Comparison of ENCODE assay signal across 26 mouse cellular contexts in the genomic region with DNA sequence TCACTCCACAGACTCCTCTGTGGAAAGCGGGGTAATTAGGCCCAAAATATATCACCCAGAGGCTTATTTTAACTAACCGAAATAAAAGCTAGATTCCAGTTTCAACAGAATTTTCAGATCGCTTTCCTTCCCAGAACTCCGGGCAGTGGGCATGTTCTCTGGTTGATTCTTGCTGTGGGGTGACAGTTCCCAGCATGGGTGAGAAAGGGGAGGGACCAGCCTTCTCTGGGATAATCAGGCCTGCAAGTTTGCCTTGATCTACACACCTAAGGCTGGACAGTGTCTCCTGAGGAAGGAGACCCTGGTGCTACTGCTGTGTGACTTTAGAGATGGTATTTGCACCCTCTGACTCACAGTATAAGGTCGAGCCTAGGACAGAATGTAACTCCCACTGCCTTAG.
"Had no signal": no experiment of that assay in that cellular context is flagged by ENCODE, and none has a peak within 500 bp of the region (broad histone marks: within the 10 kb centered on the region; RNA-seq: fewer than 3 reads in every experiment).

No protein-coding gene starts in this region.

- H3K4me3 ChIP-seq: heart, embryonic 13.5 days; heart, embryonic 15.5 days; hindbrain, embryonic 13.5 days; hindbrain, embryonic 15.5 days; kidney, embryonic 15.5 days; limb, embryonic 10.5 days; limb, embryonic 12.5 days; liver, embryonic 13.5 days had no signal

- H3K4me1 ChIP-seq: heart, embryonic 13.5 days; heart, embryonic 15.5 days; hindbrain, embryonic 13.5 days; hindbrain, embryonic 15.5 days; kidney, embryonic 15.5 days; limb, embryonic 10.5 days; limb, embryonic 12.5 days; liver, embryonic 13.5 days had no signal

- H3K4me2 ChIP-seq: heart, embryonic 11.5 days; heart, embryonic 13.5 days; heart, embryonic 15.5 days; hindbrain, embryonic 13.5 days; hindbrain, embryonic 15.5 days; kidney, embryonic 15.5 days; limb, embryonic 12.5 days; liver, embryonic 11.5 days; liver, embryonic 13.5 days had no signal

- H3K9me3 ChIP-seq: heart, embryonic 13.5 days; heart, embryonic 15.5 days; hindbrain, embryonic 13.5 days; hindbrain, embryonic 15.5 days; kidney, embryonic 15.5 days; limb, embryonic 10.5 days; limb, embryonic 12.5 days; liver, embryonic 13.5 days had no signal

- DNase-seq: gastrocnemius, postnatal 14 days; gastrocnemius, postnatal 36 days; heart, adult 18-20 months; heart, postnatal 14 days; heart, postnatal 36 days; kidney, adult 11 months; kidney, adult 2 months; kidney, adult 9 months; kidney, postnatal 25 days; kidney, postnatal 4 days; layer of hippocampus, adult 9-11 months; layer of hippocampus, postnatal 36 days; liver; liver, embryonic 13.5 days had no signal

- H3K36me3 ChIP-seq: heart, embryonic 13.5 days; heart, embryonic 15.5 days; hindbrain, embryonic 13.5 days; hindbrain, embryonic 15.5 days; kidney, embryonic 15.5 days; limb, embryonic 10.5 days; limb, embryonic 12.5 days; liver, embryonic 13.5 days had no signal

- H3K27me3 ChIP-seq: heart, embryonic 13.5 days; heart, embryonic 15.5 days; hindbrain, embryonic 15.5 days; kidney, embryonic 15.5 days; limb, embryonic 12.5 days; liver, embryonic 13.5 days had no signal

- H3K27ac ChIP-seq: heart, embryonic 13.5 days; heart, embryonic 15.5 days; hindbrain, embryonic 13.5 days; hindbrain, embryonic 15.5 days; hindbrain, postnatal 0 days; kidney, embryonic 15.5 days; kidney, postnatal 0 days; limb, embryonic 10.5 days; limb, embryonic 12.5 days; liver, embryonic 13.5 days had no signal

- ATAC-seq: hindbrain, postnatal 0 days; intestine, embryonic 16.5 days had no signal

- H3K9ac ChIP-seq: heart, embryonic 13.5 days; heart, embryonic 15.5 days; hindbrain, embryonic 13.5 days; hindbrain, embryonic 15.5 days; kidney, embryonic 15.5 days; limb, embryonic 12.5 days; liver, embryonic 13.5 days had no signal
